In genomic region chr3:90537141-90537904, GRCm38 (mm10) we compare ENCODE assay signal across 8 mouse cellular contexts. TPM values are rescaled to one million over a fixed set of nuclear protein-coding genes. Genes with fewer than 3 reads are reported as not detected.
DNase-seq lines count a peak whose midpoint lies in the region; ATAC-seq lines count a peak whose summit lies in the region.

S100a16 (plus strand) TSS chr3:90537254.

- ATAC-seq in embryonic facial prominence, embryonic 14.5 days (ENCODE audit: low read depth), result peak; percentile 85; the same call in 1 of the 2 replicates
- no peak for ATAC-seq in heart, embryonic 14.5 days (ENCODE audit: insufficient number of reproducible peaks, insufficient read depth, low FRiP score, low read depth)
- ATAC-seq in liver, embryonic 13.5 days (ENCODE audit: low read depth), result peak; percentile 73

- peak within 1 kb of the TSS; percentile 57 for H3K27ac ChIP-seq in embryonic facial prominence, embryonic 14.5 days (replicated peaks; ENCODE audit: low read depth, low read length)
- no peak within 1 kb of the TSS for H3K27ac ChIP-seq in heart, embryonic 14.5 days (replicated peaks in 1 of 2; ENCODE audit: control insufficient read depth in 1 of 2, insufficient read depth in 1 of 2, low read depth in 2 of 2, low read length in 2 of 2)
- no peak within 1 kb of the TSS; the same call in 1 of the 2 replicates for H3K27ac ChIP-seq in liver, embryonic 13.5 days

- no peaks in the 10 kb centered on the region for H3K27me3 ChIP-seq in embryonic facial prominence, embryonic 14.5 days (replicated peaks; ENCODE audit: control insufficient read depth, insufficient read depth, low read length)
- H3K27me3 ChIP-seq in heart, embryonic 14.5 days (ENCODE audit: control insufficient read depth, insufficient read depth, low read length), result peaks cover 5% of the 10 kb centered on the region; the same call in 1 of the 2 replicates
- no peaks in the 10 kb centered on the region for H3K27me3 ChIP-seq in liver, embryonic 13.5 days

- H3K9ac ChIP-seq in embryonic facial prominence, embryonic 14.5 days (ENCODE audit: low read depth, low read length), result peak within 1 kb of the TSS; percentile 39; the same call in 1 of the 2 replicates
- H3K9ac ChIP-seq in heart, embryonic 14.5 days (ENCODE audit: low read length), result peak within 1 kb of the TSS; percentile 27; the same call in 1 of the 2 replicates
- H3K9ac ChIP-seq in liver, embryonic 13.5 days, result peak within 1 kb of the TSS; percentile 33; the same call in 1 of the 2 replicates

- peak within 1 kb of the TSS; percentile 14; the same call in 1 of the 2 replicates for H3K4me3 ChIP-seq in embryonic facial prominence, embryonic 14.5 days (ENCODE audit: low read depth, low read length)
- no peak within 1 kb of the TSS for H3K4me3 ChIP-seq in heart, embryonic 14.5 days (ENCODE audit: control insufficient read depth in 1 of 2, insufficient read depth in 1 of 2, low read depth in 1 of 2, low read length in 2 of 2)
- peak within 1 kb of the TSS; percentile 36 for H3K4me3 ChIP-seq in liver, embryonic 13.5 days (replicated peaks)

- H3K4me2 ChIP-seq in embryonic facial prominence, embryonic 14.5 days (ENCODE audit: low read depth, low read length), result peak within 1 kb of the TSS; percentile 39
- peak within 1 kb of the TSS; percentile 12; the same call in 1 of the 2 replicates for H3K4me2 ChIP-seq in heart, embryonic 14.5 days (ENCODE audit: low read length)
- peak within 1 kb of the TSS; percentile 46 for H3K4me2 ChIP-seq in liver, embryonic 13.5 days

- DNase-seq in right cerebral cortex, postnatal 10 days (ENCODE audit: low spot score in 2 of 2), result peak; percentile 56 to 70
- no peak for DNase-seq in right cerebral cortex, adult 2 months (ENCODE audit: low spot score in 2 of 2)
- peak; percentile 77 for DNase-seq in embryonic facial prominence, embryonic 14.5 days (ENCODE audit: low spot score)
- peak; percentile 85 for DNase-seq in kidney, postnatal 10 days
- no peak for DNase-seq in liver, embryonic 13.5 days
- peak; percentile 77 for DNase-seq in ovary, adult 18-20 months (ENCODE audit: low spot score)
- DNase-seq in frontal cortex, postnatal 25 days (ENCODE audit: low spot score in 2 of 2), result no peak

- H3K36me3 ChIP-seq in embryonic facial prominence, embryonic 14.5 days (ENCODE audit: control insufficient read depth, insufficient read depth, low read length), result no peaks in the 10 kb centered on the region
- H3K36me3 ChIP-seq in heart, embryonic 14.5 days (ENCODE audit: control insufficient read depth, insufficient read depth, low read length), result no peaks in the 10 kb centered on the region
- H3K36me3 ChIP-seq in liver, embryonic 13.5 days, result no peaks in the 10 kb centered on the region

- WGBS in embryonic facial prominence, embryonic 14.5 days, result 33% methylated on average over 10 of the region's 10 CpGs
- WGBS in heart, embryonic 14.5 days, result 36% methylated on average over 10 of the region's 10 CpGs
- 45% methylated on average over 10 of the region's 10 CpGs for WGBS in liver, embryonic 13.5 days (ENCODE audit: insufficient replicate concordance)

- peaks cover 3% of the 10 kb centered on the region; the same call in 1 of the 2 replicates for H3K4me1 ChIP-seq in embryonic facial prominence, embryonic 14.5 days (ENCODE audit: control insufficient read depth, insufficient read depth, low read length)
- H3K4me1 ChIP-seq in heart, embryonic 14.5 days (ENCODE audit: control insufficient read depth in 2 of 2, insufficient read depth in 2 of 2, low read length in 2 of 2), result peaks cover 0 to 8% of the 10 kb centered on the region in 2 experiments; a peak in 1 of 4 replicates
- no peaks in the 10 kb centered on the region for H3K4me1 ChIP-seq in liver, embryonic 13.5 days (replicated peaks)

- no peaks in the 10 kb centered on the region for H3K9me3 ChIP-seq in embryonic facial prominence, embryonic 14.5 days (ENCODE audit: control insufficient read depth, low read length)
- H3K9me3 ChIP-seq in heart, embryonic 14.5 days (ENCODE audit: control insufficient read depth, low read length), result no peaks in the 10 kb centered on the region
- no peaks in the 10 kb centered on the region for H3K9me3 ChIP-seq in liver, embryonic 13.5 days (replicated peaks)

RNA-seq across cellular contexts. Expression of gene S100a16, which starts in this region (rescaled TPM):
- polyA plus RNA-seq in embryonic facial prominence, embryonic 14.5 days (2014; fragmentation: Nextera tagmentation; extraction: Ambion mirVana), result 182 and 201 TPM in 2 replicates
- 80.7 and 84.0 TPM in 2 replicates for polyA plus RNA-seq in heart, embryonic 14.5 days (2014; fragmentation: Nextera tagmentation; extraction: Ambion mirVana)
- 26.4 and 27.4 TPM in 2 replicates for polyA plus RNA-seq in liver, embryonic 13.5 days (2015; fragmentation: Nextera tagmentation; extraction: Ambion mirVana)

Comparison
In these comparisons a context has a peak if more than half of its experiments do, and no peak if none do; other contexts are left out.
1. DNase-seq: peak in right cerebral cortex, postnatal 10 days (2 of 2), embryonic facial prominence, embryonic 14.5 days (single experiment), kidney, postnatal 10 days (single experiment) and ovary, adult 18-20 months (single experiment); none in right cerebral cortex, adult 2 months (0 of 2), liver, embryonic 13.5 days (single experiment) and frontal cortex, postnatal 25 days (0 of 2).
2. H3K4me3 ChIP-seq: peak in embryonic facial prominence, embryonic 14.5 days (single experiment) and liver, embryonic 13.5 days (single experiment); none in heart, embryonic 14.5 days (0 of 2).
3. Peak in every context shown above with its lines, with median percentiles within 50 percentile points of each other: H3K4me2 ChIP-seq and H3K9ac ChIP-seq.